Mouse (Mus musculus): Measurements from ENCODE around the gene Fads2. TPM values are rescaled to one million over a fixed set of nuclear protein-coding genes. Genes with fewer than 3 reads are reported as not detected.
A peak's percentile ranks its signal among the peaks of the same experiment; 100 is the strongest.

Fads2 gene
- polyA plus RNA-seq, 1 experiment from 2014 or later: 149 TPM

DNA sequence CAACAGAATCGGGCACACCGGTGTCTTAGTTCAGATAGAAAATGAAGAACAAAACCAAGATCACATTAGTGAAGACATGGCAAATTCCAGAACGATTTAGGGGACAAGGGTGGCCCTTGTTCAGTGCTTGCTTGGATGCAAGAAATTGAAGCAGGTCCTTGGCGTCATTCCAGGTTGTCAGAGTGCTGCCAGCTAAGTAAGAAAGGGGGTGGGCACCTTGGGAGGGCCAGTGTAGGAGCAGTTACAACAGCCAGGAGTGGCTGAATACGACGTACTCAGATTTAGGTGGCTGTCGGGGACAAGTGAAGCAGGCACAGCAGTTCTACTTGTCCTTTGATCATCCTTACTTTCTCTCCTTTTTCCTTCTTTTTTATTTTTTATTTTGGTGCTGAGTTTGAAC, 33.8 kb downstream of the Fads2 start:
- no peak overlapping the region for H3K4me3 ChIP-seq
- peaks cover 6% of the 10 kb centered on the region for H3K4me1 ChIP-seq (replicated peaks)
- no peak overlapping the region for H3K4me2 ChIP-seq
- peaks cover 99% of the 10 kb centered on the region for H3K36me3 ChIP-seq
- H3K27ac ChIP-seq: no peak overlapping the region
- H3K27me3 ChIP-seq: no peaks in the 10 kb centered on the region
- 69% methylated on average over 7 of the region's 7 CpGs for WGBS
- H3K9ac ChIP-seq: no peak overlapping the region
- no peaks in the 10 kb centered on the region for H3K9me3 ChIP-seq
- ATAC-seq (ENCODE audit: low FRiP score): no peak

DNA sequence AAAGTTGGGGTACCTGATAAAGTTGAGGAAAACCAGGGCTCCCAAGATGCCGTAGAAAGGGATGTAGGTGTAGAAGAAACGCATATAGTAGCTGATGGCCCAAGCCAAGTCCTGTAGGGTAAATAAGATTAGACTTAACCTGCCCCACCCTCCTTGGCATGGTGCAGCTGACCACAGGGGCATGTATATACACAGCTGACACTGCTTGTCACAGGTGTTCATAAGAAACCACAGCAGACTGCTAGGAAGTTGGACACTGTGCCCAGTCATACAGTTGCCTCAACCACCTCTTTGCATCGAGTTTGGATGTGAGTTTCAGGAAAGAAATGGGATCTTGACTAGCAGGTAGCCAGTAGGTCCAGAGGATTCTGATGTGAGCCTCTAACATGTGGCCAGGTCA, 35.0 kb downstream of the Fads2 start:
- no peaks in the 10 kb centered on the region for H3K9me3 ChIP-seq
- WGBS: 92% methylated on average over 3 of the region's 3 CpGs
- no peak for ATAC-seq (ENCODE audit: low FRiP score)
- H3K36me3 ChIP-seq: peaks cover 100% of the 10 kb centered on the region
- no peak overlapping the region for H3K27ac ChIP-seq
- H3K4me3 ChIP-seq: no peak overlapping the region
- H3K27me3 ChIP-seq: no peaks in the 10 kb centered on the region
- peaks cover 6% of the 10 kb centered on the region; the same call in 1 of the 2 replicates for H3K4me1 ChIP-seq (replicated peaks)
- no peak overlapping the region for H3K9ac ChIP-seq
- H3K4me2 ChIP-seq: no peak overlapping the region

DNA sequence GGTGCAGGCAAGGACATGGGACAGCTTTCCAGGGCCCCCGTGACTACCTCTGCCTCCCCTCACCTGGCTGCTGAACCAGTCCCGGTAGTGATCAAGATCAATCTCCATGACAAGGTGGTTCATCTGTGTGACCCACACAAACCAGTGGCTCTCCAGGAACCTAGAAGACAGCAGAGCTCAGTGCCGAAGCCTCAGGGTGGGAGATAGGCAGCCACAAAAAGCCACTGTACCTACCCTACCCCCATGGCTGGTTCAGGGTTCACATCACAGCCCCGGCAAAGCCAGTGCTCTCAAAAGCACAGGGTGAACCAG, 35.4 kb downstream of the Fads2 start:
- H3K36me3 ChIP-seq: peaks cover 100% of the 10 kb centered on the region
- peaks cover 9% of the 10 kb centered on the region; the same call in 1 of the 2 replicates for H3K4me1 ChIP-seq (replicated peaks)
- H3K9me3 ChIP-seq: no peaks in the 10 kb centered on the region
- H3K4me2 ChIP-seq: no peak overlapping the region
- H3K9ac ChIP-seq: no peak overlapping the region
- 92% methylated on average over 4 of the region's 4 CpGs for WGBS
- no peak for ATAC-seq (ENCODE audit: low FRiP score)
- no peak overlapping the region for H3K4me3 ChIP-seq
- no peaks in the 10 kb centered on the region for H3K27me3 ChIP-seq
- no peak overlapping the region for H3K27ac ChIP-seq

DNA sequence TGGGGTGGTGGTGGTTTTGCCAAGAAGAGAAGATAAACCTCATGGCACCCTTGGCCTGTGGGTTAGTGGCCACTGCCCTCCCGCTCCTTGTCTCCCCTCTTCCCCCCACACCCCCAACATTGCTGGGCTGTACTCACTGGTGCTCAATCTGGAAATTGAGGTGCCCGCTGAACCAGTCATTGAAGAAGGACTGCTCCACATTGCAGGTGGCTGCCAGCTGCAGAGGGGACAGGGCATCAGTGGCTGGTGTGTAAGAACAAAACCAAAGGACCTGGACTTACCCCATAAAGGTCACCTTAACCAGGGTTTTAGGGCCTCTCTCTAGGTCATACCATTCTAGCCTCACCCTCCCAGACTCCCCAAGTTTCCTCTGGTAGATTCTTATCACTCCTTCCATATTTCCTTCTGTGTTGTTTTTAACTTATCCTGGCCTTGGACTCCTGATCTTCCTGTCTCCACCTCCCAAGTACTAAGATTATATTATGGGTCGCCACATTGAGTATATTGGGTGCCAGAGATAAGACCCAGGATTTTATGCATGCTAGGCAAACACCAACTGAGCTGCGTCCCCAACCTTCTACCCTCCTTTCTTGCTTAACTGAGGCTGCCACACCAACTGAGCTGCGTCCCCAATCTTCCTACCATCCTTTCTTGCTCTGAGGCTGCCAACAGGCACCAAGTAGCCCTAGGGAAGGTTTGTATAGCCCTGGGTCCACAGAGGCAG, 35.9 kb downstream of the Fads2 start:
- H3K36me3 ChIP-seq: peaks cover 97% of the 10 kb centered on the region

DNA sequence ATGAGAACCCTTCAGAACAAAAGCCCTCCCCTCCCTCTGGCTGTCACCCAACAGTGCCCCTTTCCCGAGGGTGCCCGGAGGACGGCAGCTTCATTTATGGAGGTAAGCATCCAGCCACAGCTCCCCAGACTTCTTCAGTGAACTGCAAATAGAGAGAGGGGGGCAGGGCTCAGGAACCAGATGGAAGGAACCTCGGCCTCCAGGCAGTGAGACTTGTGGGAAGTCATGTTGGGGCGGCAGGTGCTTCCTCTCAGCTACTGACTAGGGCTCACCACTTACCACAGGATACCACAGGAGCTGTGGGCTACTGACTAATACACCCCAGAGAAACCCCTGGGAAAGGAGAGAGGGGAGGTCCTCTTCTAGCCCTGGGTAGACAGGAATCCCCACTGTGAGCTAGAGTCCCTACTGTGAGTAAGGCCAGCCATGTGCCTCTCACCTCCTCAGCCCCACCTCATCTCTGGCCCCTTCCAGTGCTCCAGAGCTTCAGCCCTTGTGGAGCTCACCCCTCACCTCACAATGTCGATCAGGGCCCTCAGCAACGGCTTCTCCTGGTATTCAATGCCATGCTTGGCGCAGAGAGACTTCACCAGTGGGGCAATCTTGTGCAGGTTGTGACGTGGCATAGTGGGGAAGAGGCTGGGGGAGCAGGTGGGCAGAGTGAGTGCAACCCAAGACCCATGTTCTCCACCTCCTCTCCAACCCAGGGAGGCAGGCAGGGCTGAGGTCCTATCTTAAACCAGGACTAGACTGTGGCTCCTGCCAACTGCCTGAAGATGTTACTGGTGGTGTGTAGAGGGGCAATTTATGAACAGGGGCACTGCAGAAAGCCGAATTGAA, 37.2 kb downstream of the Fads2 start:
- peak overlapping the region; percentile 30; the same call in 1 of the 2 replicates for H3K27ac ChIP-seq
- no peak for ATAC-seq (ENCODE audit: low FRiP score)
- H3K4me3 ChIP-seq: no peak overlapping the region
- H3K9ac ChIP-seq: 0 out of 2 replicates have a peak overlapping the region, but pooled peaks have one; percentile 29
- peaks cover 14% of the 10 kb centered on the region for H3K4me1 ChIP-seq (replicated peaks)
- H3K36me3 ChIP-seq: peaks cover 85% of the 10 kb centered on the region
- WGBS: 82% methylated on average over 10 of the region's 10 CpGs
- no peaks in the 10 kb centered on the region for H3K9me3 ChIP-seq
- no peaks in the 10 kb centered on the region for H3K27me3 ChIP-seq
- H3K4me2 ChIP-seq: no peak overlapping the region

More for the DNA sequence above, 35.9 kb downstream of the Fads2 start:
- H3K27ac ChIP-seq: no peak overlapping the region
- no peaks in the 10 kb centered on the region for H3K9me3 ChIP-seq
- no peaks in the 10 kb centered on the region for H3K27me3 ChIP-seq
- ATAC-seq (ENCODE audit: low FRiP score): no peak
- H3K4me1 ChIP-seq (replicated peaks): peaks cover 14% of the 10 kb centered on the region
- H3K4me2 ChIP-seq: no peak overlapping the region
- WGBS: 93% methylated on average over 5 of the region's 5 CpGs
- H3K9ac ChIP-seq: no peak overlapping the region
- H3K4me3 ChIP-seq: no peak overlapping the region

DNA sequence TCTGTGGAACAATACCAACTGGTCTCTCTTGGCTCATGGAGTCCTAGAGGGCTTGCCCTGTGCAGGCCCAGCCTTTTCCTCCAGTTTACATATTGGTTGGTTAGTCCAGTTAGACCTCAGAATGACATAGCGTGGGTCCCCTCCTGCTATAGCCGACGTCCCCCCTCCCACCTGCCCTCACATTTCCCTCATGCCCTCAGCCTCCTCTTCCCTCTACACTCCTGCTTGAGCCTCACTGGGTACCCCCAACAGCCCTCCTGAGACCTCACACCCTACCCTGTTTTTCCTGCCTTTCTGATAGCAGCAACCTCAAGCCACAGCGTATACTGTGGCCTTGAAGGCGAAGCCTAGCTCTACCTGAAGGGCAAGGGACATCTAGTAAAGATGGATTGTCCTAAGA, 38.7 kb downstream of the Fads2 start:
- Histone ChIP-seq H3K27ac (no peak overlapping the region), H3K4me1 (replicated peaks) (peaks cover 14% of the 10 kb centered on the region), H3K27me3 (no peaks in the 10 kb centered on the region), H3K36me3 (peaks cover 78% of the 10 kb centered on the region), H3K9ac (no peak overlapping the region), H3K4me3 (no peak overlapping the region), H3K4me2 (no peak overlapping the region), H3K9me3 (no peaks in the 10 kb centered on the region)
- 94% methylated on average over 5 of the region's 5 CpGs for WGBS
- no peak for ATAC-seq (ENCODE audit: low FRiP score)

DNA sequence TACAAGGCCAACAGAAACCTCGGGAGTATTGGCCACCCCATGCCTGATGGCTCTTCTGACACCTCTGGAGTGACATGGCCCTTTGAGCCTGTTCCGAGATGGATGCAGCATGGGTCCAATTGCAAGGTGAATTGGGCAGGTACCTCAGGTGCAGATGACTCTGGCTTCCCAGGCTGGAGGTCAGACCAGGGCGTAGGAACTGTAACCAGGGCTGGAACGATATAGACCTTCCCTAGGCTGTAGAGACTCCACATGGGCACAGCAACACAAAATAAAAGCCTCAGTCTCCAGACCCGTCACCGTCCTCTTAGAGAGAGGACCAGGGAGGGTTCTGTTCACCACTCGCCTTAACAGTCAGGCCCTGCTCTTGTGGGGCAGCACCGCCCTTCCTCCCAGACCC, 39.3 kb downstream of the Fads2 start:
- 96% methylated on average over 8 of the region's 8 CpGs for WGBS
- H3K27ac ChIP-seq: no peak overlapping the region
- H3K36me3 ChIP-seq: peaks cover 78% of the 10 kb centered on the region
- ATAC-seq (ENCODE audit: low FRiP score): no peak
- peaks cover 14% of the 10 kb centered on the region for H3K4me1 ChIP-seq (replicated peaks)
- no peak overlapping the region for H3K4me3 ChIP-seq
- no peaks in the 10 kb centered on the region for H3K9me3 ChIP-seq
- H3K27me3 ChIP-seq: no peaks in the 10 kb centered on the region
- no peak overlapping the region for H3K9ac ChIP-seq
- no peak overlapping the region for H3K4me2 ChIP-seq

DNA sequence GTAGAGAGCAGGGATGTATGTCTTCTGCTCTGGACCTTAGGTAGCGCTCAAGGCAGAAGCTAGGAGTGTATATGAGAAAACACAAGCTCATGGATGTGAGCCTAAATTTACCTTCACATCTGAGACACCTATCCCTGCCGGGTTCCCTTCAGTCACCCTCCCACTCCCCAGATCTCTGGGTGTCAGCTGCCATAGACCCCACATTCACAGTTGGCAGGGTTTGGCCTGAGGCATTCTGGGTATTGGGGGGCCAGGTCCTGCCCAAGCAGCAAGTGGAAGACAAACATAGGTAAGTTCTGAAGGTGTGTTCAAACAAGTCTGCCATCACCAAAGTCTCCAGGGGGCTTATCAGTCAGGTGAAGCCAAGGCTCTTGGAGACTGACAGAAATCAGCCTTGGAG, 39.9 kb downstream of the Fads2 start:
- H3K27me3 ChIP-seq: no peaks in the 10 kb centered on the region
- H3K9me3 ChIP-seq: no peaks in the 10 kb centered on the region
- H3K4me2 ChIP-seq: no peak overlapping the region
- ATAC-seq (ENCODE audit: low FRiP score): no peak
- no peak overlapping the region for H3K4me3 ChIP-seq
- peak overlapping the region; percentile 4; the same call in 1 of the 2 replicates for H3K27ac ChIP-seq
- peaks cover 77% of the 10 kb centered on the region for H3K36me3 ChIP-seq
- peaks cover 14% of the 10 kb centered on the region for H3K4me1 ChIP-seq (replicated peaks)
- no peak overlapping the region for H3K9ac ChIP-seq
- WGBS: 96% methylated on average over 2 of the region's 2 CpGs

DNA sequence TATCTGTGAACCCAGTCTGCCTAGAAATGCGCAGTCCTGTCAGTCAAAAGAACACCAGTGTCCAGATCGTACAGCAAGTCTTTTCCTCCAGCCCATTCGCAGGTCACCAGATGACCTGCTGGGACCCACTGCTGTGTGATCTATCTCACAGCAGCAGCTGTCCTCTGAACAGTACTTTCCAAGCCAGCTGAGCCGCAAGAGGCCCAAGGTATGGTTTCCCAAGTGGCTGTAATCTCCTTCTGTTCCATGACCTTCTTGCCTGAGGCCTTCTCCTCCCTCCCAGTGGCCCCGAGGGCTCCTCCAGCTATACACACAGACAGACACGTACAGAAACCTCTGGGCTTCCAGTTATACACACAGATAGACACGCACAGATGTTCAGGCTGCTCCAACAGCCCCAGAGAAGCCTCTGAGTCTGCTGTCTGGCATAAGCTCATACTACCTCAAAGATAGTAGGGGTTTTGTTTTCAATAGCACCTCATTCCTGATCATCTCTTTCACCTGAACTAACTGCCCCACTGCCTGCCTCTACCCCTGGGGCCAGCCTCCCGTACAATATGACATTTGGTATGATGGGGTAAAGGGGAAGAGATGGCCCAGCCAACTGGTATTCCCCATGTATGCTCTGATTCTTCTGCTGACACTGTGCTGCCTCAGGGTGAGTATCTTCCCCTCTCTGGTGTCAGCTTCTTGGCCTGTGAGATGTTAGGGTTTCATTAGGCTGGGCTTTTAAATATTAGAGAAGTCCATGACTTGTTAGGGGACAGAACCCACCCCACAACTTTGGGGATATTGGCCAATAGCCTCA, 40.6 kb downstream of the Fads2 start:
- no peak for ATAC-seq (ENCODE audit: low FRiP score)
- Histone ChIP-seq H3K36me3 (peaks cover 77% of the 10 kb centered on the region), H3K4me2 (no peak overlapping the region), H3K27ac (peak overlapping the region; percentile 58), H3K27me3 (no peaks in the 10 kb centered on the region), H3K4me3 (no peak overlapping the region), H3K9ac (peak overlapping the region; percentile 43), H3K4me1 (replicated peaks) (peaks cover 14% of the 10 kb centered on the region), H3K9me3 (no peaks in the 10 kb centered on the region)
- WGBS: 46% methylated on average over 8 of the region's 8 CpGs

DNA sequence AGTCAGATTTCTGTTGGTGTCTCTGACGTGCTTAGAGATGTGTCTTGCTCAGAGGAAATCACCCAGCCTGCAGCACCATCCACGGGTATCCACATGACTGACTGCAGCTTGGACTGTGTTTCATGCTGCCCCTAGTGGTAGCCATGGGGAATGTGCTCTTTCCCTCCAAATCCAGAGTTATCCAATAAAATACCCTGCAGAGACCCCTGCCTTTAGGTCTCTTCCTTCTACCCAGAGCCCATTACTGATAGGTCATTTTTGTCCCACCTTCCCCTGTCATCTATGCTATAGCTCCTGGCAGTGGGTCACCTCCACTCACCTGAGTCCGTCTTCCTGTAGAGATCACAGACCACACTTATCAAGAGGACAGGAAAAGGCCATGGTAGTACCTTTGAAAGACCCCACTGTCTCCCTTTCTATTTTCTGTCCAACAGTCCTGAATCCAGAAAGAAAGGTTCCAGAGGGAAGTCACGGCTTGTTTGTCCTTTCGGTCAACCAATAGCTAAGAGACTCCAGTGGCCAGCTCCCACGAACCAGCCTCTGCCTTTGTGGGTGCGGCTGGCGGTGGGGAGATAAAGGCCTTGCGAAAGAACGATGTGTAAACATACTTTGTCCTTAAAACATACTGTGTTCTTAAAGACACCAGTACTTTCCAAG, 41.5 kb downstream of the Fads2 start:
- Histone ChIP-seq H3K36me3 (peaks cover 75% of the 10 kb centered on the region), H3K4me1 (replicated peaks) (peaks cover 14% of the 10 kb centered on the region), H3K27me3 (no peaks in the 10 kb centered on the region), H3K4me2 (no peak overlapping the region), H3K27ac (peak overlapping the region; percentile 44; the same call in 1 of the 2 replicates), H3K4me3 (no peak overlapping the region), H3K9me3 (no peaks in the 10 kb centered on the region), H3K9ac (no peak overlapping the region)
- ATAC-seq (ENCODE audit: low FRiP score): peak; percentile 63
- WGBS: 58% methylated on average over 10 of the region's 10 CpGs

DNA sequence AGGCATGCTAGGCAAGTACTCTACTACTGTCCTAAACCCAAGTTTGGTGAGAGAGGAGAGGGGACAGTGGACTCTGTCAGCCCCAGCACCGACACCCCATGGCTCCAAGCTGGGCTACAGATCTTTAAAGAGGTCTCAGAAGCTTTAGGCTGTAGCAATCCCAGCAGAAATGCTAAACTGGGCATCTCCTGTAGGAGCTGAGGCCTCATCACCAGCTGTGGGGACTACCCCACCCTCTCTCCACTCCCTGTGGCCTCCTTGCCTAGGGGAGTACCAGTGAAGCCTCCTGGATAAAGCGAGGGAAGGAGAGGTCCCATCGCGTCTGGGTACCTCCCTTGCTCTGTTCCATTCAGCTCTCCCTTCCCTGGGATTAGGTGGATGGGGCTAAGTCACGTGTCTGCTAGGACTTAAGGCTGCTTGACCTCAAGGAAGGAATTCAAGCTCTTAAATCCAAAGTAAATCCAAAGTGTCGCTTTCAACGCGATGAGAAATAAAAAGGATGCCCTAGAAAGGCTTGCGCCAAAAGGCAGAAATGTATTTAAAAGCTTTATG, 42.6 kb downstream of the Fads2 start:
- Histone ChIP-seq H3K9ac (no peak overlapping the region), H3K9me3 (no peaks in the 10 kb centered on the region), H3K4me3 (no peak overlapping the region), H3K27me3 (no peaks in the 10 kb centered on the region), H3K4me2 (no peak overlapping the region), H3K4me1 (replicated peaks) (peaks cover 9% of the 10 kb centered on the region), H3K27ac (no peak overlapping the region), H3K36me3 (peaks cover 71% of the 10 kb centered on the region)
- ATAC-seq (ENCODE audit: low FRiP score): no peak
- 60% methylated on average over 9 of the region's 9 CpGs for WGBS

All from hindbrain, embryonic 13.5 days (tissue).